ENCODE assay signal across 10 mouse cellular contexts in genomic region chr13:73069840-73070530, GRCm38 (mm10).
DNase-seq lines count a peak whose midpoint lies in the region; ATAC-seq and TF ChIP-seq lines count a peak whose summit lies in the region.
"Had no signal": no experiment of that assay in that cellular context is flagged by ENCODE, and none has a peak within 500 bp of the region (broad histone marks: within the 10 kb centered on the region; RNA-seq: fewer than 3 reads in every experiment).

No protein-coding gene starts in this region.

- peak; percentile 36 for DNase-seq in midbrain, embryonic 14.5 days
- DNase-seq in forebrain, embryonic 14.5 days (ENCODE audit: low spot score): peak; percentile 44
- DNase-seq in kidney, postnatal 0 days (ENCODE audit: low spot score): peak; percentile 3
- peak; percentile 33 for DNase-seq in retina, embryonic 14.5 days (ENCODE audit: low spot score)
- no peak for DNase-seq in layer of hippocampus, adult 9-11 months
- no peak for DNase-seq in adrenal gland, adult (ENCODE audit: inconsistent age in 2 of 2, low spot score in 1 of 2)
- no peak for DNase-seq in layer of hippocampus, adult 9-10 months (ENCODE audit: low spot score)
- DNase-seq: heart, adult 11 months; lung, postnatal 14 days had no signal

- no peak overlapping the region for H3K9ac ChIP-seq in midbrain, embryonic 14.5 days (replicated peaks; ENCODE audit: low read length)
- no peak overlapping the region for H3K9ac ChIP-seq in midbrain, embryonic 16.5 days (ENCODE audit: low read depth, low read length)
- H3K9ac ChIP-seq in forebrain, embryonic 14.5 days (ENCODE audit: low read length): no peak overlapping the region
- H3K9ac ChIP-seq in kidney, postnatal 0 days (ENCODE audit: low read depth, low read length): no peak overlapping the region

- no peak; the same call in 1 of the 2 replicates for ATAC-seq in midbrain, embryonic 14.5 days (ENCODE audit: low FRiP score, low TSS enrichment)
- ATAC-seq in midbrain, embryonic 16.5 days: no peak
- no peak for ATAC-seq in forebrain, embryonic 14.5 days
- ATAC-seq in kidney, postnatal 0 days (replicated peaks; ENCODE audit: low FRiP score, low read depth): no peak

- H3K36me3 ChIP-seq in midbrain, embryonic 14.5 days (ENCODE audit: control insufficient read depth, insufficient read depth, low read length): no peaks in the 10 kb centered on the region
- no peaks in the 10 kb centered on the region for H3K36me3 ChIP-seq in midbrain, embryonic 16.5 days (ENCODE audit: control insufficient read depth, insufficient read depth, low read length)
- H3K36me3 ChIP-seq in forebrain, embryonic 14.5 days (ENCODE audit: control insufficient read depth, insufficient read depth, low read length): no peaks in the 10 kb centered on the region
- no peaks in the 10 kb centered on the region for H3K36me3 ChIP-seq in kidney, postnatal 0 days (ENCODE audit: insufficient read depth, low read length)

- WGBS in midbrain, embryonic 14.5 days: 47% methylated on average over 13 of the region's 13 CpGs
- WGBS in midbrain, embryonic 16.5 days: 45% methylated on average over 13 of the region's 13 CpGs
- WGBS in forebrain, embryonic 14.5 days: 26% methylated on average over 13 of the region's 13 CpGs
- 12% methylated on average over 13 of the region's 13 CpGs for WGBS in kidney, postnatal 0 days

- H3K27ac ChIP-seq in midbrain, embryonic 14.5 days (replicated peaks; ENCODE audit: low read depth, low read length): no peak overlapping the region
- no peak overlapping the region for H3K27ac ChIP-seq in midbrain, embryonic 16.5 days (ENCODE audit: low read length)
- no peak overlapping the region for H3K27ac ChIP-seq in forebrain, embryonic 14.5 days (ENCODE audit: low read depth, low read length)
- no peak overlapping the region for H3K27ac ChIP-seq in kidney, postnatal 0 days

- no peaks in the 10 kb centered on the region for H3K9me3 ChIP-seq in midbrain, embryonic 14.5 days (ENCODE audit: control insufficient read depth, low read length)
- H3K9me3 ChIP-seq in midbrain, embryonic 16.5 days (replicated peaks; ENCODE audit: control insufficient read depth, low read length, poor library complexity, severe bottlenecking): no peaks in the 10 kb centered on the region
- H3K9me3 ChIP-seq in forebrain, embryonic 14.5 days (replicated peaks; ENCODE audit: control insufficient read depth, low read length): no peaks in the 10 kb centered on the region
- no peaks in the 10 kb centered on the region for H3K9me3 ChIP-seq in kidney, postnatal 0 days (replicated peaks; ENCODE audit: low read length)

- no peak overlapping the region for H3K4me3 ChIP-seq in midbrain, embryonic 14.5 days (replicated peaks; ENCODE audit: low read depth, low read length)
- no peak overlapping the region for H3K4me3 ChIP-seq in midbrain, embryonic 16.5 days (ENCODE audit: low read depth, low read length)
- no peak overlapping the region for H3K4me3 ChIP-seq in forebrain, embryonic 14.5 days (ENCODE audit: low read depth, low read length)
- H3K4me3 ChIP-seq in kidney, postnatal 0 days (replicated peaks; ENCODE audit: low read depth, low read length): no peak overlapping the region

- H3K4me2 ChIP-seq in midbrain, embryonic 14.5 days (ENCODE audit: low read length): no peak overlapping the region
- no peak overlapping the region for H3K4me2 ChIP-seq in midbrain, embryonic 16.5 days (ENCODE audit: low read length)
- no peak overlapping the region for H3K4me2 ChIP-seq in forebrain, embryonic 14.5 days (ENCODE audit: low read length)
- H3K4me2 ChIP-seq in kidney, postnatal 0 days (ENCODE audit: low read length): no peak overlapping the region

- no peak for TF ChIP-seq CTCF in kidney, postnatal 0 days (IDR thresholded peaks at IDR 0.05; ENCODE audit: low read depth)

- 0 out of 2 replicates have a peak, but pooled peaks cover 3% of the 10 kb centered on the region for H3K27me3 ChIP-seq in midbrain, embryonic 14.5 days (ENCODE audit: control insufficient read depth, insufficient read depth, low read length)
- H3K27me3 ChIP-seq in midbrain, embryonic 16.5 days (ENCODE audit: control insufficient read depth, insufficient read depth, low read depth, low read length): no peaks in the 10 kb centered on the region
- H3K27me3 ChIP-seq in forebrain, embryonic 14.5 days (replicated peaks; ENCODE audit: control insufficient read depth, insufficient read depth, low read length): no peaks in the 10 kb centered on the region
- peaks cover 2% of the 10 kb centered on the region; the same call in 1 of the 2 replicates for H3K27me3 ChIP-seq in kidney, postnatal 0 days (ENCODE audit: insufficient read depth, low read length)

- H3K4me1 ChIP-seq in midbrain, embryonic 14.5 days (ENCODE audit: control insufficient read depth, insufficient read depth, low read length): peaks cover 15% of the 10 kb centered on the region; the same call in 1 of the 2 replicates
- H3K4me1 ChIP-seq in midbrain, embryonic 16.5 days (ENCODE audit: control insufficient read depth, insufficient read depth, low read length): no peaks in the 10 kb centered on the region; the same call in 1 of the 2 replicates
- H3K4me1 ChIP-seq in forebrain, embryonic 14.5 days (ENCODE audit: control insufficient read depth, insufficient read depth, low read length): peaks cover 8% of the 10 kb centered on the region; the same call in 1 of the 2 replicates
- H3K4me1 ChIP-seq in kidney, postnatal 0 days (replicated peaks; ENCODE audit: insufficient read depth, low read length): no peaks in the 10 kb centered on the region

Comparison
In these comparisons a context has a peak if more than half of its experiments do, and no peak if none do; other contexts are left out.
1. DNase-seq: peak in midbrain, embryonic 14.5 days (single experiment), forebrain, embryonic 14.5 days (single experiment), kidney, postnatal 0 days (single experiment) and retina, embryonic 14.5 days (single experiment); none in layer of hippocampus, adult 9-11 months (single experiment), adrenal gland, adult (0 of 2) and layer of hippocampus, adult 9-10 months (single experiment).